Mouse (Mus musculus) cortical plate, adult 2 months (tissue): ENCODE measurements around the gene Pih1d1.

Experiments used
- CTCF ChIP-seq: fragments of 200-500 bp; IDR thresholded peaks from 2 replicates; pipeline ENCODE4 v1.5.1; 2011; ENCODE audit warnings: mild to moderate bottlenecking, control low read depth, low read length; ENCODE audit not compliant: insufficient read depth; ENCODE audit errors: extremely low read depth
- POLR2A ChIP-seq: fragments of 200-500 bp; IDR thresholded peaks from 2 replicates; pipeline ENCODE4 v1.6.1; 2011; ENCODE audit warnings: mild to moderate bottlenecking, low read length, control low read depth; ENCODE audit not compliant: insufficient read depth; ENCODE audit errors: extremely low read depth

DNA sequence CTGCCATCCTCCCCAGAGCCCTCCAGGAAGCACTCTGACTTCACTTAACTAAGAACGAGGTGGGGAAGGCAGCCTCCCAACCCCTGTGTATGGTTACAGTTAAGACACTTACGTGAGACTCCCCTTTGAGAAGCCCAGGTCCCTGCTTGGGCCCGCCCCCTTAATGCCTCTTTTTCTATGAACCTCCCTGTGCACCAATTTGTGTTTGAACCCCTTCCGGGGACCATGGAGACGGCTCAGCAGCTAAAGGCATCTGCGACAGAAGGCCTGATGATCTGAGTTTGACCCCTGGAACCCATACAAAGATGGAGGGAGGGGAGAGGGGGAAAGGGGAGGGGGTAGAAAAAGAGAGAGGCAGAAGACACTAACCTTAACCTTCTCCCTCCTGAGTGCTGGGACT, 47.7 kb upstream of the Pih1d1 start:
- TF ChIP-seq POLR2A, result no peak
- TF ChIP-seq CTCF, result no peak
